Mouse (Mus musculus): Measurements from ENCODE around the gene Gm45618. TPM values are rescaled to one million over a fixed set of nuclear protein-coding genes. Genes with fewer than 3 reads are reported as not detected.

The Gm45618 gene
- total and polyA plus RNA-seq, 3 experiments, result not detected

DNA sequence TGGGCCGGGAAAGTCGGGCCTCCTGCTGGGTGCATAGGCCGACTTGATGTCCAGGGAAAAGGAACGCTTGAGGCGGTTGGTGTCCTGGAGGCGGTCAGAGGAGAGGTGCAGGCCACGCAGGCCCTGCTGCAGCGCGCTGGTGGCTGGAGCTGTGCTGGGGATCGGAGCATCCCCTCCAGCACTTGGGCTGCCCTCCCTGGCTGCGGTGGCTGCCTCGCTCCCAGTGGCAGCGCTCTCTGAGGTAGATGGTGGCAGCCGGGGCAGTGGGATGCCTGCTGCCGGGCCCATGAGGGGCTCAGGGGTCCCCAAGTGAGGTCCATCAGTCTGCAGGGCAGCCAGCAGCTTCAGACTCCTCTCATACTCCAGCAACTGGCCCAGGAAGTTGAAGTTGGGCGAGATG is 37.9 kb downstream of the Gm45618 start:
- Histone ChIP-seq H3K4me1 (ENCODE audit: control insufficient read depth in 1 of 2, insufficient read depth in 2 of 2, low read length in 2 of 2) (peaks cover 22 to 23% of the 10 kb centered on the region in 2 experiments), H3K9ac (ENCODE audit: control insufficient read depth, low read depth, low read length, poor library complexity, severe bottlenecking) (no peak overlapping the region), H3K79me2 (ENCODE audit: control insufficient read depth, insufficient read depth, low read length, poor library complexity) (no peaks in the 10 kb centered on the region), H3K36me3 (ENCODE audit: control insufficient read depth in 1 of 2, insufficient read depth in 2 of 2, low read length in 2 of 2) (peaks cover 0 to 19% of the 10 kb centered on the region in 2 experiments; a peak in 2 of 4 replicates), H3K9me3 (replicated peaks; ENCODE audit: insufficient read depth, low read length) (no peaks in the 10 kb centered on the region), H3K27ac (ENCODE audit: control insufficient read depth, low read depth, low read length) (no peak overlapping the region), H3K4me3 (ENCODE audit: control insufficient read depth in 1 of 2, insufficient read depth in 1 of 2, low read depth in 2 of 2, low read length in 2 of 2) (no peak overlapping the region), H3K27me3 (ENCODE audit: control insufficient read depth in 1 of 2, insufficient read depth in 2 of 2, low read length in 2 of 2) (no peaks in the 10 kb centered on the region; a peak in 1 of 4 replicates)
- DNase-seq (ENCODE audit: low read depth, low spot score), result no peak
- no peak for TF ChIP-seq POLR2A (IDR thresholded peaks at IDR 0.05; ENCODE audit: control insufficient read depth in 1 of 2, insufficient read depth in 1 of 2, low read depth in 1 of 2, low read length in 2 of 2, poor library complexity in 1 of 2)
- no peak for TF ChIP-seq GATA1 (IDR thresholded peaks at IDR 0.05; ENCODE audit: low read depth, low read length)
- no peak for TF ChIP-seq ELF1 (IDR thresholded peaks at IDR 0.05; ENCODE audit: low read depth, low read length)
- TF ChIP-seq RAD21 (IDR thresholded peaks at IDR 0.05; ENCODE audit: low read depth, low read length), result no peak
- no peak for TF ChIP-seq HCFC1 (IDR thresholded peaks at IDR 0.05; ENCODE audit: low read depth, low read length)

DNA sequence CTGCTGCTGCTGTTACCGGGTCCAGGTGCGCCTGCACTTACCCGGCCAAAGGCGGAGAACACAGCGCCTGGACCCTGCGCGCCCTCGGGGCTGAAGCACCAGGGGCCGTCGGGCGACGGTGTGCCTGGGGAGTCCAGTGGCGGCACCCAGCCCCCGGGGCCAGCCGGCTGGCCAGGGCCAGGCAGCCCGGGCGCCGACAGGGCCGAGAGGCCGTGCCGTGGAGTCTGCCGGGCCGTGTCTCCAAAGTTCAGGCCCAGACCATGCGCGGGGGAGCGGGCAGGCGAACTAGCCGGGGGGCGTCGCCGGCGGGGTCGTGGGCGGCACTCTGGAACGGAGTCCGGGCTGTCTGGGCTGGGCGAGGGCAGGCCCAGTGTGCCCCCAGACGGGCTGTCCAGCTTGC is 38.4 kb downstream of the Gm45618 start:
- no peak overlapping the region for H3K4me3 ChIP-seq (ENCODE audit: control insufficient read depth in 1 of 2, insufficient read depth in 1 of 2, low read depth in 2 of 2, low read length in 2 of 2)
- H3K79me2 ChIP-seq (ENCODE audit: control insufficient read depth, insufficient read depth, low read length, poor library complexity), result no peaks in the 10 kb centered on the region
- no peaks in the 10 kb centered on the region; a peak in 1 of 4 replicates for H3K27me3 ChIP-seq (ENCODE audit: control insufficient read depth in 1 of 2, insufficient read depth in 2 of 2, low read length in 2 of 2)
- no peaks in the 10 kb centered on the region for H3K9me3 ChIP-seq (replicated peaks; ENCODE audit: insufficient read depth, low read length)
- H3K27ac ChIP-seq (ENCODE audit: control insufficient read depth, low read depth, low read length), result no peak overlapping the region
- no peak for DNase-seq (ENCODE audit: low read depth, low spot score)
- no peak overlapping the region for H3K9ac ChIP-seq (ENCODE audit: control insufficient read depth, low read depth, low read length, poor library complexity, severe bottlenecking)
- H3K36me3 ChIP-seq (ENCODE audit: control insufficient read depth in 1 of 2, insufficient read depth in 2 of 2, low read length in 2 of 2), result peaks cover 0 to 16% of the 10 kb centered on the region in 2 experiments; a peak in 2 of 4 replicates
- H3K4me1 ChIP-seq (ENCODE audit: control insufficient read depth in 1 of 2, insufficient read depth in 2 of 2, low read length in 2 of 2), result peaks cover 18% of the 10 kb centered on the region in 2 experiments
- TF ChIP-seq POLR2AphosphoS5 (IDR thresholded peaks at IDR 0.05; ENCODE audit: borderline replicate concordance, low read depth, low read length), result no peak

DNA sequence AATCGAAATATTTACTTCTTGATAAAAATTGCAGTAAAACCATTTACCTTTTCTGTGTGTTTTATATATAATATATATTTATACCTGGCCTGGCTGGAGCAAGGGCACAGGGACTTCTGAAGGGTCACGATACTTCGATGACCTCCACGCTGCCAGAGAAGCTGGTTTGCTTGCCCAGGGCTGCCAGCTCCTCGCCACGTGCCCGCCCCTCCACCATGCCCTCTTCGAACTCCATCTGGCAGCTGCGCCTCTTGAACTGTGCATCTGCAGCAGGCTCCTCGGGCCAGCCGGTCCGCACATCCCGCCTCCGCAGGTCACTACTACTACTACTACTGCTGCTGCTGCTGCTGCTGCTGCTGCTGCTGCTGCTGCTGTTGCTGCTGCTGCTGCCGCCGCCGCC is 38.8 kb downstream of the Gm45618 start:
- no peak overlapping the region for H3K27ac ChIP-seq (ENCODE audit: control insufficient read depth, low read depth, low read length)
- peaks cover 15% of the 10 kb centered on the region in 2 experiments for H3K4me1 ChIP-seq (ENCODE audit: control insufficient read depth in 1 of 2, insufficient read depth in 2 of 2, low read length in 2 of 2)
- no peak overlapping the region for H3K9ac ChIP-seq (ENCODE audit: control insufficient read depth, low read depth, low read length, poor library complexity, severe bottlenecking)
- H3K27me3 ChIP-seq (ENCODE audit: control insufficient read depth in 1 of 2, insufficient read depth in 2 of 2, low read length in 2 of 2), result no peaks in the 10 kb centered on the region; a peak in 1 of 4 replicates
- TF ChIP-seq TCF12 (IDR thresholded peaks at IDR 0.05; ENCODE audit: low read depth, low read length), result no peak
- TF ChIP-seq GATA1 (IDR thresholded peaks at IDR 0.05; ENCODE audit: low read depth, low read length), result no peak
- TF ChIP-seq ELF1 (IDR thresholded peaks at IDR 0.05; ENCODE audit: low read depth, low read length), result no peak
- H3K4me3 ChIP-seq (ENCODE audit: control insufficient read depth in 1 of 2, insufficient read depth in 1 of 2, low read depth in 2 of 2, low read length in 2 of 2), result no peak overlapping the region
- H3K79me2 ChIP-seq (ENCODE audit: control insufficient read depth, insufficient read depth, low read length, poor library complexity), result no peaks in the 10 kb centered on the region
- H3K9me3 ChIP-seq (replicated peaks; ENCODE audit: insufficient read depth, low read length), result no peaks in the 10 kb centered on the region
- H3K36me3 ChIP-seq (ENCODE audit: control insufficient read depth in 1 of 2, insufficient read depth in 2 of 2, low read length in 2 of 2), result peaks cover 0 to 13% of the 10 kb centered on the region in 2 experiments; a peak in 2 of 4 replicates
- no peak for DNase-seq (ENCODE audit: low read depth, low spot score)

DNA sequence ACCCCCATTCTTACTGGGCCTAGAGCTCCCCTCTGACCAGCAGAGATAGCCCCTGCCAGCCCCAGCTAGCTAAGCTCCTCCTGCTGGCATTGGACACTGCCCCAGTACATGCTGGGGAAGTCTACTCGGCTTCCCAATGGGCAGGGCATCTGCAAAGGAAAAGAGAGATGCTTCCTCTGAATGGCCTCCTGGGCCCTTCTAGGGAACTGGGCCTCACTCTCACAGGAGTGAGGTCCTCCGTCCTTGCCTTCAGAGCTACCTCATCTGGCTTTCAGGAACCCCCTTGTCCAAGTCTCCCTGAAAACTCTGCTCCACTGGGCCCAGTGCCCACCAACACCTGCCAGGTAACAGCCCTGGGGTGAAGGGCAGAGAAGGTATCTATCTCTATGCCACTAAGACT is 39.7 kb downstream of the Gm45618 start:
- Histone ChIP-seq H3K9ac (ENCODE audit: control insufficient read depth, low read depth, low read length, poor library complexity, severe bottlenecking) (no peak overlapping the region), H3K9me3 (replicated peaks; ENCODE audit: insufficient read depth, low read length) (no peaks in the 10 kb centered on the region), H3K4me1 (ENCODE audit: control insufficient read depth in 1 of 2, insufficient read depth in 2 of 2, low read length in 2 of 2) (peaks cover 6 to 9% of the 10 kb centered on the region in 2 experiments; a peak in 3 of 4 replicates), H3K36me3 (ENCODE audit: control insufficient read depth in 1 of 2, insufficient read depth in 2 of 2, low read length in 2 of 2) (peaks cover 0 to 4% of the 10 kb centered on the region in 2 experiments; a peak in 2 of 4 replicates), H3K27me3 (ENCODE audit: control insufficient read depth in 1 of 2, insufficient read depth in 2 of 2, low read length in 2 of 2) (peaks cover 0 to 1% of the 10 kb centered on the region in 2 experiments; a peak in 1 of 4 replicates), H3K4me3 (ENCODE audit: control insufficient read depth in 1 of 2, insufficient read depth in 1 of 2, low read depth in 2 of 2, low read length in 2 of 2) (no peak overlapping the region), H3K27ac (ENCODE audit: control insufficient read depth, low read depth, low read length) (no peak overlapping the region), H3K79me2 (ENCODE audit: control insufficient read depth, insufficient read depth, low read length, poor library complexity) (no peaks in the 10 kb centered on the region)
- DNase-seq (ENCODE audit: low read depth, low spot score), result no peak
- TF ChIP-seq NRF1 (IDR thresholded peaks at IDR 0.05; ENCODE audit: insufficient read depth, low read depth, low read length, poor library complexity, severe bottlenecking) (no peak), MXI1 (IDR thresholded peaks at IDR 0.05; ENCODE audit: low read depth, low read length) (no peak), POLR2AphosphoS2 (IDR thresholded peaks at IDR 0.05; ENCODE audit: low read length) (no peak), ZNF384 (IDR thresholded peaks at IDR 0.05; ENCODE audit: low read depth, low read length) (no peak), MAFK (IDR thresholded peaks at IDR 0.05; ENCODE audit: borderline replicate concordance, low read depth, low read length) (no peak), TBP (IDR thresholded peaks at IDR 0.05; ENCODE audit: low read depth, low read length) (no peak), EP300 (IDR thresholded peaks at IDR 0.05; ENCODE audit: low read depth in 1 of 2, low read length in 2 of 2) (no peak), UBTF (IDR thresholded peaks at IDR 0.05; ENCODE audit: borderline replicate concordance, insufficient read depth, low read depth, low read length) (no peak), BHLHE40 (IDR thresholded peaks at IDR 0.05; ENCODE audit: borderline replicate concordance, low read depth, low read length) (no peak), RAD21 (IDR thresholded peaks at IDR 0.05; ENCODE audit: low read depth, low read length) (no peak), ZC3H11A (IDR thresholded peaks at IDR 0.05; ENCODE audit: low read depth, low read length) (no peak), GABPA (IDR thresholded peaks at IDR 0.05; ENCODE audit: low read depth, low read length) (no peak), CTCF (IDR thresholded peaks at IDR 0.05 in 2 of 3, conservative IDR thresholded peaks at IDR 0.05 in 1 of 3; ENCODE audit: control insufficient read depth in 1 of 3, insufficient read depth in 1 of 3, low read depth in 2 of 3, low read length in 3 of 3, poor library complexity in 1 of 3, severe bottlenecking in 1 of 3) (no peak), CHD2 (IDR thresholded peaks at IDR 0.05; ENCODE audit: low read length) (no peak)

Measured in MEL (cell line).